Mouse (Mus musculus): ENCODE measurements around the gene 5730522E02Rik.

Gene 5730522E02Rik

DNA sequence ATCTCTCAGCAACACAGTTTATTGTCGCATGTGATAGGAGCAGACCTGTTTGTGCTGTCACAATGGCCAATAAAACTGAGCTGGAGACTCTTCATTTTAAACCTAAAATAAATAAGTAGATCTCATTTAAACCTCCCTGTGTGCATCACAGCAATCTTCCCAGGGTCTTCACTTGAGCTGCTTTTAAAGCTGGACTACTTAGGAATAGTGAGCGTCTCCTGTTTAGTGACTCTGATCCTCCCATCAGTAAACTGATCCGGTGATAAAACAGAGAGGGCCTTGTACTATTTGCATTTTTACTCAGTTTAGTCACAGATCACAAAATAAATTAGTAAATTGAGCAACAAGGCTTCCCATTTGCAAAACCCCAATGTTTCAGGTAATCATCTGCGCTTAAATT is 206.5 kb downstream of the 5730522E02Rik start:
- DNase-seq (ENCODE audit: low spot score), result no peak

DNA sequence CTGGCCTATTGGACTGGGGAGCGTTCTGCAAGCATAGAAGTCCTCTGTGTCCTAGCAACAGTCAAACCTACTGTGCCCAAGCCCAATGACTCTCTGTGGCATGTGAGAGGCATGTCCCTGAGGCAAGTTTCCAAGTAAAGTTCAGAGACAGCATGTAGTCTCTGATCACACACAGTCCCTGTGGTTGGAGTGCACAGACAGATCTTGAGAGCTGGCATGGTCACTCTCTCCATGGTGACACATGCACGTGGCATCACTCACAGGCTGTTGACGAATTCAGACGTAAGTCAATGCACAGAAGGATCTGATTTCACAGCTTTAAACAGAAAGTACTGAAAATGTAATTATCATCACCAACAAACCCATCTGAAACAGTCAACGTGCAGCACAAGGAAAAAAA is 210.8 kb downstream of the 5730522E02Rik start:
- DNase-seq (ENCODE audit: low spot score), result no peak

DNA sequence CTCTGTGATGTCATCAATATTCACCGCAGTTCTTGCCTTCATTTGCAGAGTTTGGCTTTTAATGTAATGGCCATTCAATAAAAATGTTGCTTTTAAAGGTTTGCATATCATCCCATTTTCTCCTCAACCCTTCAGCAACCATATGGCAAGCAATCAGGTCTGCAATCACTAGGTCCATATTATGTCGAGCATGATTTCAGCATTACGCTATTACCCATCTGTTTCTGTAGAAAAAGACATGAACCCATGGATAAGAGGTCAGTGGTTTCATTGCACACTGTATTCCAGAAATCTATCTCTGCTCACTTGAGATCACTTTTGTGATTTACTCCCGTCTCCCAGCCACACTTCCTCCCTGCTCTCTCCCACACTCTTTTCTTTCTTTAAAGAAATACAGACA is 213.1 kb downstream of the 5730522E02Rik start:
- no peak for DNase-seq (ENCODE audit: low spot score)

DNA sequence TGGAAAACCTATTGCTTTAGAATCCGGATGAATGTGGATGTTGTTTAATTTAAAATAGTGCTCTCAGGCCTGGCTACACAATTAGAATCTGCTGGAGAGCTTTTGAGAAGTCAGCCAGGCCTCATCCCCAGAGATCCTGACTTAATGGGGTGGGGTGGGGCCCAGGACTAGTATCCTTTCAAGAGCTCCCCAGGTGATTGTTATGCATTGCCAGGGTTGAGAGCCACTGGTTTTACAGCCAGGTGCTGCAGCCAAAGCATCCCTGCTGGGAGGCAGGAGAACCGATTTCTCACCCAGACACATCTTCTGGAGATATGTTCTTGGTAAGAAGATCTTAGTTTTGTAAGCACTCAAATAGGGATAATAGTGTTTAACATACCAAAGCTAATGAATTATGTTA is 216.4 kb downstream of the 5730522E02Rik start:
- DNase-seq (ENCODE audit: low spot score), result no peak

DNA sequence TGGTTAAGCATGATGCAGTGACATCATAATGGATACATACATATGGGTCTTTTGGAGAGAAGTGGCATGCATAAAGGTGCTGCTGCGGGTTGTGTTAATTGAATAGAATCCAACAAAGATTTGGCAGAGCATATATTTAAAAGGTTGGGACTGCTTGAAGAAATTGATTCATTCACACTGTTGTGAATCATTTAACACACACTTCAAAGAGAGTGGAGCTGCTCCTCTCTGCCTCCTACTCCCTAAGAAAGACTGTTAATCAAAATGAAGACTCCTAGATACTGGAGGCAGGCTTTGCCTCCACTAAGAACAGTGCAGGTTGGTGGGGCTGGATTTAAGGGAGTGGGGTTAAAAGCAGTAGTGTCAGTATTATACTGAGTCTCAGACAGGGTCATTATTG is 218.3 kb downstream of the 5730522E02Rik start:
- DNase-seq (ENCODE audit: low spot score), result no peak

DNA sequence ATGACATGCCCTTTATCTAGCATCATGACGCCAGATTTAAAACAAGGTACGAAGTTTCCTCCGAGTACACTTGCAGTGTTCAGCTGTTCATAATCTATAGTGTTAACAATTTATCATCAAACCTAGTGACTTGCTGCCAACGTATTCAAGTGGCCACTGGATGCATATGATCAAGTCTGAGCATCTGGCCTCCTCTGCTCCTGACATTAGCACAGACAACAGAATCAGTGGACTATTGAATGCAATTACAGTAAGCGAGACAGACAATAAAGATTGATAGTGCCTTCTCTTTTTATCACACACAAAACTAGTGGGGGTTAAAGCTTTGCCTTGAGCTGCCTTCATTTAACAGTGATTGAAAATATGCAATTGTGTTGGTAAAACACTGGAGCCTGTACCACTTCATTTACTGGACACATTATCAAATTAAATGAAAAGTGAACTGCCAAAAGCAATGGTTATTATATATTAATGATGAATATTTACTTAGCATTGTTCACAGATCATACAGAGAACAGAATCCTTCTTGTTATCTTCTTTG is 231.8 kb downstream of the 5730522E02Rik start:
- DNase-seq (ENCODE audit: low spot score), result no peak

DNA sequence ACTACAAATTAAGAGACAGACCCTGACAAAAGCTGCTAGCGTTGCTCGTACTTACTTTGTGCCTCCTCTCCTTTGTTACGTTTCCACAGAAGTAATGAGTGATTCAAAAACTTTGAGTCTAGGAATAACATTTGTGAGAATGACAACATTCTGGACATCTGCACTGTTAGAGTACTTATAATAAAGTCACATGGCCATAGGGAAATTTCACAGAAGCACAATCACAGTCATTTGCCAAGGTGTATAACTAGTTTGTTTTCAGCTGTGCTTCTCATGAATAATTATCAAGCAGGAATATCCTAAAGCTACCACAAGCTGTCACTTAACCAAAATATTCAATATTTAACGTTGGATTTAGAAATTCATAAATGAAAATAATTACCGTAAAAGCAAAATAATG is 269.1 kb downstream of the 5730522E02Rik start:
- DNase-seq (ENCODE audit: low spot score), result no peak

DNA sequence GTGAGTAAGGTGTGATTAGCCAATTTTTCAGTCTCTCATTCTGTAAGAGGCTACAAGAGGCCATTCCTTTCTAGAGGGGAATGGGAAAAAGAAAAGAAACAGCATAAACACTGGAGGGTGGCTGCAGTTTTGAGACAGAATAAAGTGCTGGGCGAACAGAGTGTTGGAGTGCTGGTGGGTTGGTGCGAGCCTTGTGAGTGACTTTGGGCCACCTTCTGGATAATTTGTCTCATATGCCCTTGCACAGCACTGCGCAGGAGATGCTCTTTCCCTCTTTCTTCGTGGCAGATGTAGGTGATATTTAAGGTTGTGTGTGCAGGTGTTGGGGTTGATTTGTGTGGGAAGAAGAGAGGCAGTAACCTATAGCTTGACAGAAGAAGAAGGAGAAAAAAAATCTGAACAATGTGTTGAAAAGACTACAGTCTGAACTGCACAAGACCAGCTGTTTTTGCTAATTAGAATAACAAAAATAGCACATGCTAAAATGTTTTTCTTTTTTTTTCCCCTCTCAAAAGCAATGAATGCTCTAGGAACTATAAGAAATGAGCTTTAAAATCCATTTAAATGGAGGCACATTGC is 269.8 kb downstream of the 5730522E02Rik start:
- no peak for DNase-seq (ENCODE audit: low spot score)

DNA sequence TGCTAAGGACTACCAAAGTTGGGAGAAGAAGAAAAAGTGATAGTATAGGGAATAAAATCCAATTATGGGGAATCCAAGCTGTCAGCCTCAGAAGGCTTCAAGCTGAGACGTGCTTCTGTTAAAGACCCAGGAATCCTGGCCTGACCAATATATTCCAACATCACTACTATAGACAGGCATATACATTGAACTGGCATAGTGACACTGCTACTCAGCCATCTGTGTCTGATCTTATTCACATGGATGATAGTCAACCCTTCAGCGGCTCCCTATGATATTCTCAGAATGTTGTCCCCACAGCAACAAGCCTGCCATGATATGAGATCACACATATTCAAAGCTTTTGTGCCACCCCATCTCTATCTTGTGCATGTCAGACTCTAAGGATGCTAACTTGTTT is 284.3 kb downstream of the 5730522E02Rik start:
- DNase-seq (ENCODE audit: low spot score), result no peak

DNA sequence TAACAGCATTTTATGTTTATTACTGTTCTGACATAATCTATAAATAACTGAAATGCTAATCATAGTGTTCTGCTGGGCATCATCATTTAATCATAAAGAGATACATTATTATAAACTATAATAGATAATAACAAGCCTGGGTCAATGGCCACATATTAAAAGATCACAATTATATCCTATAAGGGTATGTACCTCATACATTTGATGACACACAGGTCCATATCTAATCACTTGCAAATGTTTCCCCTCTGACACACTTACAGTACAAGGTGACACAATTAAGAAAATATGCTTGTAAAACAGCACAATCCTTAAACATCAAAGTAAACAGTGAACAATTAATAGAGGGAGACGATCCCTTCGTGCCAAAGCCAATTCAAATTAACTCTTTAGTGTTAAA is 308.2 kb downstream of the 5730522E02Rik start:
- DNase-seq (ENCODE audit: low spot score), result no peak

DNA sequence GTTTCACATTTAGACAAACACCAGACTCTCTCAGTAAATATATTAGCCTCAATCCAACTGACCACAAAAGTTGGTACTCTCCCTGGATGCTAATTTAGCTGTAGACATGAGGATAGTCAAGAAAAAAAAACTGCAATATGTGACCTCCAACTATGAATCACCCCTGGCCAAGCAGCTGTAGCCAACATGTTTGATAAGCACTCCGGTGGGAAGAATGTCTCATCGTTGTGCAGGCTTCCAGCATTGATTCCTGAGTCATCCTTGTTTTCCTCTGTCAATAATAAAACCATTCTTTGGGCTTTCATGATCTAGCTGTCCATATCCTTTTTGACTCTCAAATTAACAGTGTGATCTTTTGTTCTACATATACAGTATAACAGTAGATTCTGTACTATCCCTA is 308.9 kb downstream of the 5730522E02Rik start:
- no peak for DNase-seq (ENCODE audit: low spot score)

DNA sequence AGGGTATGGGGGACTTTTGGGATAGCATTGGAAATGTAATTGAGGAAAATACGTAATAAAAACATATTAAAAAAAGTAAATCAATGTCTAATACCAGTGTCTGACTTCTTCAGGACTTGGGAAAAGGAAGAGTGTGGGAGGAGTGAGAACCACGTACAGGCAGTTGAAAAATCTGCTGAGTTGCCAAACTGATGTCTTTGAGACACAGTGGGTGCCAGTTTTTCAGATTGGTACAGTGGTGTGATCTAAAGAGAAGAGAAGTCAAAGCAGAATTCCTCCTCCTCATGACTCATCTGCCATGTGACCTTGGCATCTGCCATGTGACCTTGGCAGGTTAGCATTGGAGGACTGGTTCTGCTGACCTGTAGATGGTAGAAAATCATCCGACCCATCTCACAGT is 316.7 kb downstream of the 5730522E02Rik start:
- no peak for DNase-seq (ENCODE audit: low spot score)

DNA sequence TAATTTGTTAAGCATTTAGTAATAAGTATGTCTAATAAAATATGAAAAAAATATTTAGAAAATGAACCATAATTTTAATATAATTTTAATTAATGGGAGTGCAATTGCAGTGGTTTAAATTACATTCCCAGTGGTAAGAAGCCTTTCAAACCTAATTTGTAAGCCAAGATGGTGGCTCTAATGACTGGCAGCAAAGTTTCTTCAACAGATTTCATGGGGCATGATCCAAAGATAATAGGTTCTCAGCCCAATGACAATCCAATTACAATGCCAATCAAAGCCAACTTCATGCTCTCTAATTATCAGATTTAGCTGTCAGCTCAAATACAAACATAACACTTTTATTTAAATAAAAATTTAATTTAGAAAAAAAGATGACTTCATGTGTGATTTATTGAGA is 337.6 kb downstream of the 5730522E02Rik start:
- no peak for DNase-seq (ENCODE audit: low spot score)

DNA sequence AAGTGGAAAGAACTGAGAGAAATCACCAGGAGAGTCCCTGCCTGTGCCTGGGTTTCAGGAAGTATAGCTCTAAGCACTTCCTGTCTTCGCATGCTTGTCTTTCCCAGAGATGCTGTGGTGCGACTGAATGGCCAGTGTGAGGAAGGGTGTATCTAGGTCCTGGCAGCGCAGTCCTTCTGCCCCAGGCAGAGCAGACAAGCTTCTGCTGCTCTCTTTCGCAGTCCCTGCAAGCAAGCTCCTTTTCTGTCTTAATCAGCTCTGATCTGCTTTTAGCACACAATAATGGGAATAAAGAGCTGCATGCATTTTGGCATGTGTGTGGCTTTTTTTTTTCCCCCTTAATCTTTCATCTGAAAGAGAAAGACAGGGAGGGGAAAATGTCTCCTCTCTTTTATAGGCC is 338.2 kb downstream of the 5730522E02Rik start:
- no peak for DNase-seq (ENCODE audit: low spot score)

DNA sequence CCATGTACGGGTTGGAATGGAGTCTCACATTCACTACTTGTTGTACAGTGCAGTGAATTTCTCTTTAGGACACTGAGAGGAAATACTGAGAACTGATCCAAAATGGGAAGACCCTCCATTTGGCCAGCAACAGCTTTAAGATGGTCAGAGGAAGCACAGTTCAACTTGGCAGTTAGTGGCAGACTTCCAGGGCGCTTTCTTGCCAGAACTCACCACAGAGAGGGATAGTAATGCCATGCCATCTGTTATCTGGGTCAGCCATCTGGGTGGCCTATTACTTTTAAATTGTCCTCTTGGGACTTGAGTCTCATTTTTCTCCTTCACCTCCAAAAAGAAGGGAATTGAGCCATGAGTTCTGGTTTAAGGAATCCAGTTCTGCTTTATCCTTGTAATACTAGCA is 344.3 kb downstream of the 5730522E02Rik start:
- DNase-seq (ENCODE audit: low spot score), result no peak

DNA sequence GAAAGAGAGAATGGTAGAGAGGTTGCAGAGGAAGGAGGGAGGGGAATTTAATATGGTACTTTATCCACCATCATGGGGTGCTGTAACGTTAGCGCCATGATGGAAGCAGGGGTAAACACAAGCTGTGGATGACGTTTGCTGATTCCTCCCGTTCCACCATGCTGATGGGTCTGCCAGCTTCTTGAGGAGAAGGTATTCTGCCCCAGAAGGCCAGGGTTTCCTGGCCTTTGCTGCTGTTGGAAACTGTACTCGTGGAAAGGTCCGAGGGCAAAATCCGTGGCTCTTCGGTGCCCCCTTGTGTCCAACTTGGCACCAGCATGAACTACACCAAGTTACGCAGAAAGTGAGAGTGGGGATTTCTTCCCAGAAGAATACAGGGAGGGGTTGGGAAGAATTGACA is 347.9 kb downstream of the 5730522E02Rik start:
- peak; percentile 87 for DNase-seq (ENCODE audit: low spot score)

DNA sequence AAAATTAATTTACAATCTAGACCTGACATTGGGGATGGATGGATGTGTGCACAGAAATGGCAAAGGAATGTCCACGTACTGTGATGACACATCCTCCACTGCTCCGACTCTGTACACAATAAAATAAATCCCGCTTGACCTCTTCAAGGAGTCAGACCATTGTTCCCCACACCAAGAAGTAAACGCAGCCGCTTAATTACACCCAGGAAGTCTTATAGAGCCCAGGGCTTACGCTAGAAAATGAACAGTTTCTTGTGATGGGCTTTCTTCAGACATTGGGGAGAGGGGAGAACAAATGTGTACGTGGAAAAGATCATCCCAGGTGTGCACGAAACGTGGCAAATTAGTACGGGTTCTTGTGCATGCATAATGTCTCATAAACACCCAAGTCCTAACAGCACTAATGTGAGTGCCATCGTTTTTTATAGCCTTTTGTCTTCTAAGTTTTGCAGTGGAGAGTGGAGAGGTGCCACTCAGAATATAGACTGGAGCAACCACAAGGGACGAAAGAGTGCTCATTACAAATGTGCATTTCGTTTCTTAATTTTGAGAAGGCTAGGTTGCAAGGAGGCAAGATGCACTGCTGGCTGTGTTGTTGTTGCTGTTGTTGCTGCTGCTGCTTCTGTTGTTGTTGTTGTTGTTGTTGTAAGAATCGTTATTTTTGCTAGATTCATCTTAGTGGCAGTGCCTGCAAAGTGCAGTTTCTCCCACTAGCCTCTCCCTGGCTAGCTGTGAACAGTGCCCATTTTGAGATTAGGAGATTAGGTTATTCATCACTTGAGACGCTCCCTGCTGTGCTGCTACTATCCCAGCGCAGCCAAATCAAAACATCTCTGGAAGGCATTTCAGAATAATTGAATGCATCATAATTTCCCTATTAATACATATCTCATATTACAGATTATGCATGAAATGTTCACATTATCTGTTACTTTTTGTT is 353.7 kb downstream of the 5730522E02Rik start:
- no peak for DNase-seq (ENCODE audit: low spot score)

DNA sequence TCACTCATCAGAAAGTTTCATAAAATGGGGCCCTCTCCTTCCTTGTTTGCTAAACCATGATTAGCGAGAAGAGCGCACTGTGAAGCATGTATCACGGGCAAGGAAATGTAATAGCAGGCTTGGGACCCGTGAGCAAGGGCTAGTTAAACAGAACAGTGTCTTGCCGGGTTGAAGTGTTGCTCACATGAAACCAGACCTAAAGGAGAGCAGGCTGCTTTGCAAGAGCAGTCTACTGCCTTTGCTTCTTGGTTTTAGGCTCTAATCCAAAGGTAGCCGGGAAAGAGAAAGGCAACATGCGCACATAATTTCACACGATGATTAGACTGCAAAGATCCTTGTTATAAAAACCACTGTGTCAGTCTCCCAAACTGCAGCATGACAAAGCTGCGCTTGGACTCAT is 354.8 kb downstream of the 5730522E02Rik start:
- no peak for DNase-seq (ENCODE audit: low spot score)

DNA sequence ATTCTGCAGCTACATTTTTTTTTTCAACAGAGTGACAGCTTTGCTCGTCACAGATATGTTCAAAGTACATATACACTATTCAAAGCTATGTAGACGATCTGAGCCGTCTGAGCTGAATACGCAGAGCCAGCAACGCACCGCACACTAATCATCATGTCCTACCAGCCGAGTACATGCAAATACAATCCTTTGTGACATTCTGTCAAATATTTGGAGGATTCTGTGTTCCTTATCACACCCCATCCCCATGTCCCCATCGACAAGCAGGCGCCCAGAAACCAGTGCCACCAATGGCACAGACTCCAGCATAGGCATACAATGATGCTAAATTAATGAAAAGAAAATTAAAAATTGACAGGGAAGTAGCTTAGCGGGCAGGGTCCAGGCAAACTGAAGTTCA is 356.3 kb downstream of the 5730522E02Rik start:
- DNase-seq (ENCODE audit: low spot score), result no peak

DNA sequence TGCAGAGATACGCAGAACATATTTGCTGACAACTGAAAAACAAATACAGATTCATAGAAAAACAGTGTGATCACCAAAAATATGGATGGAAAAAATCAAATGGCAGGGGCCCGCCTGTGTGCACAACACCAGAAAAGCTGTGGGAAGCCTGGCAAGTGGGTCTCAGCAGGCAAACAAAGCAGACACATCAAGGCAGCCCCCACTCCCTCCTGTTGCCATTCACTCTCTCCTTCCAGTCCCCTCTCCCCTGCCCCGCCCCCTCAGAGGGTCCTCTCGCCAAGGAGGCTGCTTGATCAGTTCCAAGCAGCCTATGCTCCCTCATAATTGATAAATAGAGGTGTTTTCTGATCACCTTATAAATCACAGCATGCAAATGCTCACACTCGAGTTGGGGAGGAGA is 357.5 kb downstream of the 5730522E02Rik start:
- DNase-seq (ENCODE audit: low spot score), result no peak

DNA sequence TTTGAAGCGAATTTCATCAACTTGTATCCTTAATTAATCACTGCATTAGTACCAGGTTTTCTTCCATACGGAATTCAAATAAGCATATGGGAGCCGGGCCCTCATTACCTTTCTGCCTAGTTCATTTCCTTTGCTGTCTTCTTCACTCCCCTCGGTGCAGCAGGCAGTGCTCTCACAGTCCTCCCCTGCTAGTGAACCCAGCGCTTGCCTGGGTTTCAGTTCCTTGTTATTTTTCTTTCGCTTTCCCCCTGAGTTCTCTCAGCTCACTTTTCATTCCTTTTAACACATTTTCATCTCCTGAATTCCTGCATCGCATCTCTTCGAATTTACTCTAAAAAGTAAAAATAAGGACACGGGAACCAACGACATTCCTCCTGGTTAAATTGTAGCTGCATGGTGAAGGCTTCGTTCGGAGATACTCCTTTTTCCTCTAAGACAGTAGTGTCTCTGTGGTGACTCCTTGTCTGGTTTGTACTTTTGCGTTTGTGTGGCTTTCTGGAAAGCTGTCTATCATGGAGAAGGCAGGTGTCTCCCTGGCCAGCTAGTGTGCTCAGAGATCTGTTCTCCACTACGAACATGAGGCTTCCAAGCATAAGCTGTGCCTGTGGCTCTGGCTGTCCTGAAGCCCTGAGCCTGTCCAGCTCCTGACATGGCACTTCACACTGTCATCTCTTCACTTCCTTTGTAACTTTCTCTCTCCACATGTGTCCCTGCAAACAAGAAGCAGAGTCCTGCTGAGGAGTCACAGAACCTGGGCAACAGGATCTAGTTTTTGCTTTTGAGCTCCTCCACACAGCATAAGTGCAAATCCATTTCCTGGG is 361.5 kb downstream of the 5730522E02Rik start:
- no peak for DNase-seq (ENCODE audit: low spot score)

DNA sequence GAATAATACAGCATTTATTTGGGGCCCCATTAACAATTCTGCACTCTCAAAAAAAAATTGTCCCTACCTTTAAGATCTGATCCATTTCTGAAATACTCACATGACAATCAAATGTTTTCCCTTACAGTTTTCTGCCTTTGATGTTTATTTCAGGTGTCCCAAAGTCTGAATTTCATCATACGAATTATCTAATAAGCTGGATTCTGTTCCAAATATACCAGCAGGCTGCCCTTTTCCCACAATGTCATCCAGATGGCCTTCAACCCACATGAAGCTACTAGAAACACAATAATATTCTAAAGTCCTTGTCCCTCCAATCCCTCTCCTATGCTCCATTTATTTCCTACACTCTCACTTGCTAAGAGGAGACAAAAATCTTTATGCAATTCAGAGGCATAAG is 372.1 kb downstream of the 5730522E02Rik start:
- no peak for DNase-seq (ENCODE audit: low spot score)

DNA sequence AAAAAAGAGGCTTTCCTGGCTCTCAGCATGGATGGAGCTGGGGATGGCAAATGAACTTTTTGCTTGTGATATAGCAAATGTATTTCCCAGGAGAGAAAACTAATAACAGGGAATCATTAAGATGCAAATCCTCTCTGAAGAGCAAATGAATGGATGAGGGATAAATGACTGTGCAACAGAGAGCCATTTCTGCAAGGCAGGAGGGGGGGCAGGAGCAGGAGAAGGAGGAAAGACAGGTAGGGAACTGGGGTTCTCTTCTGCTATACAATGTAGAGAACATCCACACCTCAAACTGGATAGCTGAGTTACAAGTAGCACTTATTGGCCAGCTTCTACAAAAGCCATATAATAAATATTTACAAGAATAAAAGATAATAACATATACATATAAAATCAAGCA is 390.8 kb downstream of the 5730522E02Rik start:
- no peak for DNase-seq (ENCODE audit: low spot score)
